Mouse (Mus musculus) heart, embryonic 14.5 days (tissue): ENCODE measurements around the gene M1ap. TPM values are rescaled to one million over a fixed set of nuclear protein-coding genes. Genes with fewer than 3 reads are reported as not detected.

Experiments
- ATAC-seq: fragments of 200-750 bp; cut with Nextera tagmentation; 2 replicates; pipeline ENCODE4 v1.8.0; 2017; ENCODE audit warnings: low read depth, moderate TSS enrichment; ENCODE audit not compliant: insufficient number of reproducible peaks, insufficient read depth, low FRiP score
- H3K27ac ChIP-seq, 2 experiments: fragments of 200-500 bp in 1 of 2; fragments of 300-500 bp in 1 of 2; sonication (generic) in 1 of 2; replicated peaks in 1 of 2; 2 replicates each; pipeline ENCODE4 v1.5.1; 2012 to 2014; ENCODE audit warnings: low read depth in 2 of 2, low read length in 2 of 2, control low read depth in 1 of 2, mild to moderate bottlenecking in 1 of 2, mixed read lengths in 1 of 2; ENCODE audit not compliant: control insufficient read depth in 1 of 2, insufficient read depth in 1 of 2
- H3K27me3 ChIP-seq: fragments of 300-500 bp; sonication (generic); 2 replicates; pipeline ENCODE4 v1.6.1; 2014; ENCODE audit warnings: mild to moderate bottlenecking, low read length, control low read depth; ENCODE audit not compliant: control insufficient read depth, insufficient read depth
- H3K36me3 ChIP-seq: fragments of 300-500 bp; sonication (generic); 2 replicates; pipeline ENCODE4 v1.6.1; 2014; ENCODE audit warnings: mild to moderate bottlenecking, control low read depth, low read length, mixed read lengths; ENCODE audit not compliant: control insufficient read depth, insufficient read depth
- H3K4me1 ChIP-seq, 2 experiments: fragments of 200-500 bp in 1 of 2; fragments of 300-500 bp in 1 of 2; sonication (generic) in 1 of 2; 2 replicates each; pipeline ENCODE4 v1.6.1; 2012 to 2014; ENCODE audit warnings: low read length in 2 of 2, control low read depth in 1 of 2, mixed read lengths in 1 of 2; ENCODE audit not compliant: control insufficient read depth in 2 of 2, insufficient read depth in 2 of 2
- H3K4me2 ChIP-seq: fragments of 300-500 bp; sonication (generic); 2 replicates; pipeline ENCODE4 v1.6.1; 2014; ENCODE audit warnings: mild to moderate bottlenecking, low read length
- H3K4me3 ChIP-seq, 2 experiments: fragments of 200-500 bp in 1 of 2; fragments of 300-500 bp in 1 of 2; sonication (generic) in 1 of 2; 2 replicates each; pipeline ENCODE4 v1.5.1; 2012 to 2014; ENCODE audit warnings: low read length in 2 of 2, mild to moderate bottlenecking in 2 of 2, control low read depth in 1 of 2, low read depth in 1 of 2, moderate library complexity in 1 of 2; ENCODE audit not compliant: control insufficient read depth in 1 of 2, insufficient read depth in 1 of 2
- H3K9ac ChIP-seq: fragments of 300-500 bp; sonication (generic); 2 replicates; pipeline ENCODE4 v1.6.1; 2014; ENCODE audit warnings: mild to moderate bottlenecking, low read length
- H3K9me3 ChIP-seq: fragments of 300-500 bp; sonication (generic); 2 replicates; pipeline ENCODE4 v1.6.1; 2016; ENCODE audit warnings: low read length, control low read depth; ENCODE audit not compliant: control insufficient read depth
- WGBS: fragments of 180-500 bp; shearing (Covaris S2); extraction: QIAGEN DNeasy Blood & Tissue Kit; methylation state at CpG from one replicate; pipeline ENCODE4 v1.1.7; 2014; 5-methylcytosine and 5-hydroxymethylcytosine counted together
- polyA plus RNA-seq: library from polyadenylated mRNA; unstranded; fragments of >200 nt; fragmentation: Nextera tagmentation; extraction: Ambion mirVana; gene quantifications from 2 replicates; pipeline ENCODE4 v1.2.1, GENCODE M21; 2014

The M1ap gene
- polyA plus RNA-seq, 1 experiment from 2014 or later, result 0.35 TPM

DNA sequence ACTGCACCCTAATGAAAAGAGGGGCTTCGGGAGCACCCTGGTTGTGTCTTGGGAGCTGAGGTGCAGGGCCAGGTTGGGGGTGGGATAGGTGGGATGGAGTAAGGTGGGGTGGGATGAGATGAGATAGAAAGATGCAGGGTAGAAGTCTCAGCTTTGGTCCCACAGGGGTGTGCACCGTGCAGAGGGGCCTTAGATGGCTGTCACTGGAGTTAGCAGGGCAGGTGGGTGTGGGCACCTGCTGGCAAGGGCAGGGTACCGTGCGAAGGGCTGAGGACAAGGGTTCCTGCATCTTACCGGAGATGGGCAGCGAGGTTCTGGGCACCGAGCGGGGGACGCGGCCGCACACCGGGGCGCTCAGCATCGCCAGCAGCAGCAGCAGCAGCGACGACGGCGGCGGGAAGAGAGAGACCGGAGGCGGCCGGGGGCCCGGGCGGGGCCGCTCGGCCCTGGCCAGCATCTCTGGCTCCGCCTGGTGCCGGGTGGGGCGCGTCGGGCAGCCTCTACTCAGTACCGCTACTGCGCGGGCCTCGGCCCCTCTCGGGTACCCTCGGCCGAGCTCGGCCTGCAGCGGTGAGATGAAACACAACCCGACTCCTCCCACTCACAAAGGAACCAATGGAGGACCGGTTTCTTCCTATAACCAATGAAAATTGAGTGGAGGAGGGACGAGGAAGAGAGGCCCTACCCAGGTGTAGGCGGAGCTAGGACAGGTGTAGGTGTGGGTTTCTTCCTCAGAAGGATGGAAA, 7.4 kb upstream of the M1ap start, which contains the start of gene Sema4f:
Gene Sema4f (minus strand): TSS at position 603 of the 746 bp plus-strand sequence.
- peak within 1 kb of the TSS; percentile 62; the same call in 1 of the 2 replicates for H3K9ac ChIP-seq
- H3K27me3 ChIP-seq, result peaks cover 45% of the 10 kb centered on the region
- H3K9me3 ChIP-seq, result 0 out of 2 replicates have a peak, but pooled peaks cover 3% of the 10 kb centered on the region
- no peaks in the 10 kb centered on the region; a peak in 1 of 4 replicates for H3K4me1 ChIP-seq
- 4% methylated on average over 41 of the region's 44 CpGs for WGBS
- no peaks in the 10 kb centered on the region for H3K36me3 ChIP-seq
- H3K27ac ChIP-seq, result no peak within 1 kb of the TSS
- H3K4me2 ChIP-seq, result peak within 1 kb of the TSS; percentile 81
- ATAC-seq, result no peak
- H3K4me3 ChIP-seq, result peak within 1 kb of the TSS; percentile 36 to 44

DNA sequence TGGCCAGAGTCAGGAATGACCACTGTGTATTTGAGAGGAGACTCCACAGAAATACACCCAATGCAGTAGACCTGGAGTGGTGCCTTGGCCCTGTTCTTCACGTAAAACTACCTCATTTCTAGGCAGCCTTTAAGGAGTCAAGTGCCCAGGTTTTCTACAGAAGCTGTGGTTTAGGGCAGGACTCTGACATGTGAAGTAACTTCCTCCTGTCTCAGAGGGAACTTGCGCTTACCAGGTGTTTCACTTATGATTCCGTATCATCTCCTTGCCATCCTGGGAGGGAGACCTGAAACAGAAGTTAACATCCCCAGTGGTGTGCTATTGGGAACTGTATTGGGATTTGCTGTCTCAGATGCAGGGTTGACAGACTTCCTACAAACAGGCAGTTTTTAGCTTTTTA, 5.9 kb upstream of the M1ap start:
- H3K36me3 ChIP-seq, result no peaks in the 10 kb centered on the region
- ATAC-seq, result no peak
- H3K4me1 ChIP-seq, result no peaks in the 10 kb centered on the region; a peak in 1 of 4 replicates
- H3K4me3 ChIP-seq, result no peak overlapping the region
- WGBS, result 66% methylated on average over 3 of the region's 3 CpGs
- peaks cover 39% of the 10 kb centered on the region for H3K27me3 ChIP-seq
- no peak overlapping the region for H3K27ac ChIP-seq
- 0 out of 2 replicates have a peak, but pooled peaks cover 3% of the 10 kb centered on the region for H3K9me3 ChIP-seq
- no peak overlapping the region for H3K9ac ChIP-seq
- H3K4me2 ChIP-seq, result no peak overlapping the region

GRCm38 (mm10) chr6:82945750-82946149, 952 bp upstream of the M1ap start:
- Histone ChIP-seq H3K27me3 (peaks cover 2% of the 10 kb centered on the region; the same call in 1 of the 2 replicates), H3K4me2 (no peak overlapping the region), H3K9me3 (no peaks in the 10 kb centered on the region), H3K27ac (no peak overlapping the region), H3K36me3 (no peaks in the 10 kb centered on the region), H3K4me1 (no peaks in the 10 kb centered on the region), H3K9ac (no peak overlapping the region), H3K4me3 (no peak overlapping the region)
- WGBS, result 45% methylated on average over 6 of the region's 6 CpGs
- no peak for ATAC-seq

DNA sequence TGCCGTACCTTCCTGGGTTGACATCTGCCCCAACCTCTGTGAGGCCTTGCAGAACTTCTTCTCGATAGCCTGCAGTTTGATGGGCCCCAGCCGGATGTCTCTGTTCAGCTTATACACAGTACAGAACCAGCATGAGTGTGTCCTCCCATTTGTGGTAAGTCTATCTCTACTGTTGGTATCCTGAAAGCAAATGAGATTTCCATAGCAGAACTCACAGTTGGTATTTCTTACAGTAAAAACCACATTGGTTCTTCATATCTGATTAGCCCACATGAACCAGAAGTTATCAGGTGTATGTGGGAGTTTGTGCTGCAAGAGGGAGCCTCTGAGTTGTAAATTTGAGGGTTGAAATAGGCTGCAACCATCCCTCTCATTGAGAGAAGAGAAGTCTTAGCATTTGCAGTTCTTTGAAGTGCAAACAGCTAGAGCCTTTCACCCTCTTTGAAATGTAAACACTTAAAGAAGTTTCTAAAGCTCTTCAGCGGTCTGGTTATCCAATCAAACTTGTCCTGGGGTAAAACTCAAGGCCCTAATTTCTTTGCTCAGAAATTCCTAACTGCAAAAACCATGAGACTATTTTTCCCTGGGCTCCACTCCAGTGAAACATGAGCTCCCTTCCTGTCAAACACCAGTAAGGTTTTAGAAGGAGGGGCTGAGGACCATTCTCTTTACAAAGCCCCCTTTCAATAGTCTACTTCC, 10.0 kb downstream of the M1ap start:
- Histone ChIP-seq H3K27me3 (no peaks in the 10 kb centered on the region; the same call in 1 of the 2 replicates), H3K4me1 (no peaks in the 10 kb centered on the region), H3K9me3 (0 out of 2 replicates have a peak, but pooled peaks cover 2% of the 10 kb centered on the region), H3K27ac (no peak overlapping the region), H3K36me3 (no peaks in the 10 kb centered on the region), H3K4me2 (no peak overlapping the region), H3K9ac (no peak overlapping the region), H3K4me3 (no peak overlapping the region)
- no peak for ATAC-seq
- 42% methylated on average over 4 of the region's 4 CpGs for WGBS

DNA sequence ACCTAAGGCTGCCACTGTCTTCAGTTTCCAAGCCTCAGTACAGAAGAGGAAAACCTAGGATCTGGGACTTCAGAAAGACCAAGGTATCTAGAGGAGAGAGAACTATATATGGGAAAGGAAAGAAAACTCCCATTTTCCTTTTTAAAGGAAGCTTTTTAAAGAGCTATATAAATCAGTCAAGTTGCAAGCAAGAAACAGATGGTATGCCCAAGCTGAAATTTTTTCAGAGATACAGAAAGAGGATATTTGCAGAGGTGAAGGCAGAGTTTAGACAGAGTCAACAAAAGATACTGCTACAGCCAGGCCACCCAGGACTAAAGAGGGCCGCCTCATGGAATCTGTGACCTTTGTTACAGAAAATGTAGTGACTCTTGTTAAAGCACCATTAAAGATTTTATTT, 15.0 kb downstream of the M1ap start:
- Histone ChIP-seq H3K4me2 (no peak overlapping the region), H3K27ac (no peak overlapping the region), H3K36me3 (no peaks in the 10 kb centered on the region), H3K9ac (no peak overlapping the region), H3K4me3 (no peak overlapping the region), H3K9me3 (no peaks in the 10 kb centered on the region), H3K4me1 (no peaks in the 10 kb centered on the region), H3K27me3 (no peaks in the 10 kb centered on the region; the same call in 1 of the 2 replicates)
- no peak for ATAC-seq
- WGBS, result 76% methylated on average over 1 of the region's 1 CpGs

DNA sequence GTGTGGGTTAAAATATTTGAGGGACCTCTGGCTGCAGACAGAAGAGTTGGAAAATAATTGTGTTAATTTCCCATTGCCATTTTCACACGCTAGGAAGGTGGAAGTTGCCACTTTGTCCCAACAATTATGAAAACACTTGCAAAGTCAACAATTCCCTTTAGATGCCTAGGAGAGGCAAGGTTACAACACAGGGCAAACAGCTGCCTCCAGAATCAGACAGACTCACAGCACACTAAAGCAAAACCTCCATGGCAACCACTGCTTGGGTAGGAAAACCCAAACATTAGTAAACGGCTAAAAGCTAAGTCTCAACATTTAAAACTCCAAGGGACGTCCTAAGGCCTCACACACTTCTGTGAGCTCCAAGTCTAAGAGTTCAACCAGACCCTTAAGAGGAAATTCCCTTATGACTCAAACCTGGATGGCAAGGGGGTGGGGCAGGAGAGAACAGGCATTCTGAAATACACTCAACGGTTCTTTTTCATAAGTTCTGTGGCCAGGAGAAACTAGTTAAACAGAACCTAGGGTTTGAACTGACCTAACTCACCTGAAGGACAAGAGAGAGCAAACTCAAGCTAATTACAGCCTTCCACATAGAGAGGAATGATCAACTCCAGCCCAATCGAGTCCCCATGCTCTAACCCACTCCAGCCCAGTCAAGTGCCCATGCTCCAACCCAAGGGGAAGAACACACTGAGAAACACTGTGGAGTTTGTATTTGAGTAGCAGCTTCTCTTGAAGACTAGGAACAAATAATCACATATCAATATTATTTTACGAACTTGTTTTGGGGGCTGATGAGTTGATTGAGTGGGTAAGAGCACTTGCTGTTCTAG, 22.8 kb downstream of the M1ap start:
- Histone ChIP-seq H3K4me2 (no peak overlapping the region), H3K4me1 (no peaks in the 10 kb centered on the region), H3K9me3 (no peaks in the 10 kb centered on the region), H3K4me3 (no peak overlapping the region), H3K27ac (no peak overlapping the region), H3K9ac (no peak overlapping the region), H3K36me3 (no peaks in the 10 kb centered on the region), H3K27me3 (peaks cover 3% of the 10 kb centered on the region)
- 64% methylated on average over 6 of the region's 6 CpGs for WGBS
- no peak for ATAC-seq

DNA sequence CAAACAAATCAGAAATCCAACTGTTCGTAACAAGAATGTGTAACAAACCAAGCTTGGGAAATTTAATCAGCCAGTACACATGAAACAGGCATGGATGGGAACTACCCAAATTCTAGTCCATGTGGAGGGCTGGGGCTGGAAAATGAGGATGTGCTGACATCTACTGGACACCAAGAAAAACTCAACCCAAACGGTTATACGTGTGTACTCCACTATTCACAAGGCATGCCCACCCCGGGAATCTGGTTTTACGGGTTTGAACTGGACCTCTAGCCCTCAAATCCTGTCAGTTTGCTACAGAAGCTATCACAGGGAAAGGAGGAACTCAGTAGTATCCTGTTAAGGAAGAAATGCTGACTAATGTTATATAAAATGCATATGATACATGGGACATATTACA, 24.3 kb downstream of the M1ap start:
- WGBS, result 15% methylated on average over 5 of the region's 5 CpGs
- no peaks in the 10 kb centered on the region for H3K4me1 ChIP-seq
- H3K4me2 ChIP-seq, result no peak overlapping the region
- peaks cover 3% of the 10 kb centered on the region for H3K27me3 ChIP-seq
- no peak for ATAC-seq
- H3K4me3 ChIP-seq, result no peak overlapping the region
- no peak overlapping the region for H3K9ac ChIP-seq
- H3K36me3 ChIP-seq, result no peaks in the 10 kb centered on the region
- H3K9me3 ChIP-seq, result no peaks in the 10 kb centered on the region
- H3K27ac ChIP-seq, result no peak overlapping the region
